Mouse (Mus musculus): ENCODE results near the gene Gm21987.

GRCm38 (mm10) chr16:38308195-38308594 lies 38.6 kb upstream of the Gm21987 start:
- TF ChIP-seq CTCF (conservative IDR thresholded peaks at IDR 0.05 in 1 of 2, IDR thresholded peaks at IDR 0.05 in 1 of 2; ENCODE audit: low read depth in 2 of 2, low read length in 2 of 2) (no peak), EP300 (IDR thresholded peaks at IDR 0.05; ENCODE audit: low read length) (no peak), SMC3 (IDR thresholded peaks at IDR 0.05; ENCODE audit: low read depth, low read length) (no peak), GABPA (IDR thresholded peaks at IDR 0.05; ENCODE audit: insufficient replicate concordance, low read depth, low read length) (no peak), MYC (IDR thresholded peaks at IDR 0.05; ENCODE audit: low read depth, low read length) (no peak), ZNF384 (IDR thresholded peaks at IDR 0.05; ENCODE audit: low read depth, low read length) (no peak), POLR2A (IDR thresholded peaks at IDR 0.05; ENCODE audit: low read depth, low read length) (no peak)

Measured in CH12.LX (cell line).